Mouse (Mus musculus): Measurements from ENCODE around the gene Cdc16. TPM values are rescaled to one million over a fixed set of nuclear protein-coding genes. Genes with fewer than 3 reads are reported as not detected.

Gene Cdc16
- total and polyA plus RNA-seq, 3 experiments, result 53.6 to 59.6 TPM; not detected in 1

DNA sequence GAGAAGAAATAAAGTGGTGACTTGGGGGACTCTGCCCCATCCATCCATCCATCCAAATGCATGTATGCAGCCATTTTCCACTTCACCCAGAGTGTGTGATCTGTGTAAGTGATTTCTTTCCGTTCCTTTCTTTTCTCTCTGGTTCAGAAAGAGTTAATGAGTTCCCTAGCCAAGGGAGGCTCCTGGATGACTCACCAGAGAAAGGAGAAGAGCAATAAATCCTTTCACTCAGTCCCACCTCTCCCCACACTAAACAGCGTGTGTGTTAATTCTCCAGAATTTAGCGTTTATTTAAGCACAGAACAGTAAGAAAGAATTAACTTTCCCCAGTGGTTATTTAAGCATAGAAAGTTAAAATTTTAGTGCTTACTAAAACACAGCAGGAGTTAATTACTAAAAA, 9.8 kb upstream of the Cdc16 start:
- no peak for DNase-seq (ENCODE audit: low read depth, low spot score)
- H3K79me2 ChIP-seq (ENCODE audit: control insufficient read depth, insufficient read depth, low read length, poor library complexity), result no peaks in the 10 kb centered on the region
- no peaks in the 10 kb centered on the region; a peak in 1 of 4 replicates for H3K27me3 ChIP-seq (ENCODE audit: control insufficient read depth in 1 of 2, insufficient read depth in 2 of 2, low read length in 2 of 2)
- H3K36me3 ChIP-seq (ENCODE audit: control insufficient read depth in 1 of 2, insufficient read depth in 2 of 2, low read length in 2 of 2), result no peaks in the 10 kb centered on the region
- H3K4me1 ChIP-seq (ENCODE audit: control insufficient read depth in 1 of 2, insufficient read depth in 2 of 2, low read length in 2 of 2), result no peaks in the 10 kb centered on the region
- no peak overlapping the region for H3K4me3 ChIP-seq (ENCODE audit: control insufficient read depth in 1 of 2, insufficient read depth in 1 of 2, low read depth in 2 of 2, low read length in 2 of 2)
- no peak overlapping the region for H3K9ac ChIP-seq (ENCODE audit: control insufficient read depth, low read depth, low read length, poor library complexity, severe bottlenecking)
- H3K9me3 ChIP-seq (replicated peaks; ENCODE audit: insufficient read depth, low read length), result no peaks in the 10 kb centered on the region
- H3K27ac ChIP-seq (ENCODE audit: control insufficient read depth, low read depth, low read length), result no peak overlapping the region
- TF ChIP-seq CHD1 (IDR thresholded peaks at IDR 0.05; ENCODE audit: low read depth, low read length) (no peak), NELFE (IDR thresholded peaks at IDR 0.05; ENCODE audit: low read depth, low read length) (no peak), KAT2A (conservative IDR thresholded peaks at IDR 0.05; ENCODE audit: low read depth, low read length) (no peak), USF2 (IDR thresholded peaks at IDR 0.05; ENCODE audit: borderline replicate concordance in 1 of 2, insufficient read depth in 1 of 2, low read depth in 1 of 2, low read length in 2 of 2) (no peak), EP300 (IDR thresholded peaks at IDR 0.05; ENCODE audit: low read depth in 1 of 2, low read length in 2 of 2) (no peak)

DNA sequence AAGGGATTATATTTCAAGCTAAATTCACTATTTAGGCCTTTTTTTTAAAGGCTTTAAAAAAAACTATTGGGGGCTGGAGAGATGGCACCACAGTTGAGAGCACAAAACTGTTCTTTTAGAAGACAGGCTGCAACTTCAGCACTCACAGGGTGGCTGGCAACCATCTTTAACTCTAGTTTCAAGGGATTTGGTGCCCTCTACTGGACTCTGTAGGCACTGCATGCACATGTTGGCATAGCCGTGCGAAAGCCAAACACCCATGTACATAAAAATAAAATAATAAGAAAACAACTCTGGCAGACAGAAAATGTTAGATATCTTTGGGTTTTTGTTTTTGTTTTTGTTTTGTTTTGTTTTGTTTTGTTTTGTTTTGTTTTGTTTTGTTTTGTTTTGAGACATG, 3.8 kb upstream of the Cdc16 start:
- Histone ChIP-seq H3K27ac (ENCODE audit: control insufficient read depth, low read depth, low read length) (no peak overlapping the region), H3K9ac (ENCODE audit: control insufficient read depth, low read depth, low read length, poor library complexity, severe bottlenecking) (no peak overlapping the region), H3K27me3 (ENCODE audit: control insufficient read depth in 1 of 2, insufficient read depth in 2 of 2, low read length in 2 of 2) (no peaks in the 10 kb centered on the region; a peak in 1 of 4 replicates), H3K4me1 (ENCODE audit: control insufficient read depth in 1 of 2, insufficient read depth in 2 of 2, low read length in 2 of 2) (peaks cover 0 to 3% of the 10 kb centered on the region in 2 experiments; a peak in 1 of 4 replicates), H3K79me2 (ENCODE audit: control insufficient read depth, insufficient read depth, low read length, poor library complexity) (peaks cover 12% of the 10 kb centered on the region), H3K36me3 (ENCODE audit: control insufficient read depth in 1 of 2, insufficient read depth in 2 of 2, low read length in 2 of 2) (peaks cover 0 to 2% of the 10 kb centered on the region in 2 experiments; a peak in 2 of 4 replicates), H3K4me3 (ENCODE audit: control insufficient read depth in 1 of 2, insufficient read depth in 1 of 2, low read depth in 2 of 2, low read length in 2 of 2) (no peak overlapping the region), H3K9me3 (replicated peaks; ENCODE audit: insufficient read depth, low read length) (no peaks in the 10 kb centered on the region)
- DNase-seq (ENCODE audit: low read depth, low spot score), result peak; percentile 88
- TF ChIP-seq CTCF (IDR thresholded peaks at IDR 0.05 in 2 of 3, conservative IDR thresholded peaks at IDR 0.05 in 1 of 3; ENCODE audit: control insufficient read depth in 1 of 3, insufficient read depth in 1 of 3, low read depth in 2 of 3, low read length in 3 of 3, poor library complexity in 1 of 3, severe bottlenecking in 1 of 3) (peak; percentile 81 to 96 (median 83)), CHD2 (IDR thresholded peaks at IDR 0.05; ENCODE audit: low read length) (no peak), MYB (IDR thresholded peaks at IDR 0.05; ENCODE audit: low read depth, low read length) (no peak), USF1 (IDR thresholded peaks at IDR 0.05; ENCODE audit: low read depth, low read length) (no peak), EP300 (IDR thresholded peaks at IDR 0.05; ENCODE audit: low read depth in 1 of 2, low read length in 2 of 2) (no peak), TCF12 (IDR thresholded peaks at IDR 0.05; ENCODE audit: low read depth, low read length) (no peak), RAD21 (IDR thresholded peaks at IDR 0.05; ENCODE audit: low read depth, low read length) (peak; percentile 95), SIN3A (IDR thresholded peaks at IDR 0.05; ENCODE audit: low read length) (peak; percentile 52; the same call in 1 of the 2 replicates), ZC3H11A (IDR thresholded peaks at IDR 0.05; ENCODE audit: low read depth, low read length) (peak; percentile 91), UBTF (IDR thresholded peaks at IDR 0.05; ENCODE audit: borderline replicate concordance, insufficient read depth, low read depth, low read length) (no peak), RCOR1 (IDR thresholded peaks at IDR 0.05; ENCODE audit: low read depth, low read length) (no peak), MYC (IDR thresholded peaks at IDR 0.05; ENCODE audit: low read depth, low read length) (peak; percentile 79; the same call in 1 of the 2 replicates), ZKSCAN1 (IDR thresholded peaks at IDR 0.05; ENCODE audit: low read depth, low read length) (no peak), GATA1 (IDR thresholded peaks at IDR 0.05; ENCODE audit: low read depth, low read length) (no peak), MXI1 (IDR thresholded peaks at IDR 0.05; ENCODE audit: low read depth, low read length) (no peak), ZNF384 (IDR thresholded peaks at IDR 0.05; ENCODE audit: low read depth, low read length) (no peak), MAX (IDR thresholded peaks at IDR 0.05; ENCODE audit: low read length) (0 out of 2 replicates have a peak, but pooled peaks have one; percentile 50), SMC3 (IDR thresholded peaks at IDR 0.05; ENCODE audit: low read depth, low read length) (peak; percentile 92), MAZ (IDR thresholded peaks at IDR 0.05; ENCODE audit: low read depth, low read length) (no peak), TAL1 (IDR thresholded peaks at IDR 0.05; ENCODE audit: low read length) (no peak), KAT2A (conservative IDR thresholded peaks at IDR 0.05; ENCODE audit: low read depth, low read length) (no peak), TBP (IDR thresholded peaks at IDR 0.05; ENCODE audit: low read depth, low read length) (no peak), ELF1 (IDR thresholded peaks at IDR 0.05; ENCODE audit: low read depth, low read length) (no peak), E2F4 (IDR thresholded peaks at IDR 0.05; ENCODE audit: borderline replicate concordance, low read depth, low read length) (no peak), BHLHE40 (IDR thresholded peaks at IDR 0.05; ENCODE audit: borderline replicate concordance, low read depth, low read length) (no peak), JUND (IDR thresholded peaks at IDR 0.05; ENCODE audit: low read depth, low read length) (no peak), POLR2AphosphoS5 (IDR thresholded peaks at IDR 0.05; ENCODE audit: borderline replicate concordance, low read depth, low read length) (no peak), NELFE (IDR thresholded peaks at IDR 0.05; ENCODE audit: low read depth, low read length) (no peak), POLR2AphosphoS2 (IDR thresholded peaks at IDR 0.05; ENCODE audit: low read length) (no peak), MEF2A (IDR thresholded peaks at IDR 0.05; ENCODE audit: extremely low read depth, insufficient replicate concordance, low read depth, low read length, poor library complexity, severe bottlenecking) (no peak)

Measured in MEL (cell line).